17 mouse cellular contexts compared by ENCODE assay signal in the genomic region with DNA sequence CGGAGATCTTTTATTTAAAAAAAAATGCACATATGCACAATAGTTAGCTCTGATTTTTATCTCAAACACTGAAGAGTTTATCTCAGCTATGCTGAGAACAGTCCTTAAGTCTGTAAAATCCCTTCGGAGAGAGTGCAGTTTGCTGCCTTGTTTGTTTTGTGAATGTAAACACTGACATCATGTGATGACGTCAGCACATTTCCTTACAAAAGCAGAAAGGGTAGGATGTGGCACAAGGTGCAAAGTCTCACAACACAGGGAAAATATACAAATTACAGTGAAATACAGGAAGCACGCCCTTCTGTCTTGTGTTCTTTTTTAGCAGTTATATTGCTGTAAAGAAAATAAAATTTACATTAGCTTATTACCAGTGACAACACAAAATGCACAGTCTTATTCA. TPM values are rescaled to one million over a fixed set of nuclear protein-coding genes. Genes with fewer than 3 reads are reported as not detected.
DNase-seq lines count a peak whose midpoint lies in the region; ATAC-seq and TF ChIP-seq lines count a peak whose summit lies in the region.
"Had no signal": no experiment of that assay in that cellular context is flagged by ENCODE, and none has a peak within 500 bp of the region (broad histone marks: within the 10 kb centered on the region; RNA-seq: fewer than 3 reads in every experiment).

No protein-coding gene starts in this region.

- DNase-seq in embryonic facial prominence, embryonic 10.5 days (ENCODE audit: low spot score): no peak
- no peak for DNase-seq in kidney, adult 11 months
- DNase-seq in ES-E14 (ENCODE audit: low read depth, low spot score): no peak
- DNase-seq in lung, postnatal 0 days (ENCODE audit: low spot score): peak; percentile 85
- DNase-seq in limb, embryonic 10.5 days (ENCODE audit: low spot score): no peak
- no peak for DNase-seq in urinary bladder, postnatal 4 days (ENCODE audit: low spot score in 2 of 2)
- DNase-seq: cerebellum, adult 18-20 months; gastrocnemius, postnatal 10 days; heart, postnatal 36 days; spleen, adult 18-20 months had no signal

- H3K9me3 ChIP-seq in embryonic facial prominence, embryonic 13.5 days: no peaks in the 10 kb centered on the region
- H3K9me3 ChIP-seq in embryonic facial prominence, embryonic 10.5 days: no peaks in the 10 kb centered on the region
- H3K9me3 ChIP-seq in kidney, embryonic 15.5 days (replicated peaks): no peaks in the 10 kb centered on the region
- no peaks in the 10 kb centered on the region for H3K9me3 ChIP-seq in ES-E14 (ENCODE audit: control insufficient read depth, insufficient read depth, low read depth, low read length)
- no peaks in the 10 kb centered on the region for H3K9me3 ChIP-seq in lung, postnatal 0 days (ENCODE audit: low read length)
- H3K9me3 ChIP-seq in limb, embryonic 10.5 days (replicated peaks): no peaks in the 10 kb centered on the region
- H3K9me3 ChIP-seq: forebrain, embryonic 15.5 days; liver, embryonic 12.5 days; neural tube, embryonic 15.5 days had no signal

- WGBS in embryonic facial prominence, embryonic 13.5 days: 65% methylated on average over 4 of the region's 4 CpGs
- 72% methylated on average over 4 of the region's 4 CpGs for WGBS in embryonic facial prominence, embryonic 10.5 days
- WGBS in kidney, embryonic 15.5 days: 43% methylated on average over 4 of the region's 4 CpGs
- WGBS in lung, postnatal 0 days: 27% methylated on average over 4 of the region's 4 CpGs
- WGBS in limb, embryonic 10.5 days: 68% methylated on average over 4 of the region's 4 CpGs

- H3K9ac ChIP-seq in embryonic facial prominence, embryonic 13.5 days: no peak overlapping the region
- H3K9ac ChIP-seq in kidney, embryonic 15.5 days: no peak overlapping the region
- no peak overlapping the region for H3K9ac ChIP-seq in ES-E14 (ENCODE audit: insufficient read depth, low read depth, low read length, poor library complexity, severe bottlenecking)
- no peak overlapping the region for H3K9ac ChIP-seq in lung, postnatal 0 days (replicated peaks; ENCODE audit: low read depth)
- H3K9ac ChIP-seq: forebrain, embryonic 15.5 days; liver, embryonic 12.5 days; neural tube, embryonic 15.5 days had no signal

- no peak for TF ChIP-seq CTCF in lung, postnatal 0 days (IDR thresholded peaks at IDR 0.05)

- in situ Hi-C loops in ES-E14 (cut with MboI; ENCODE audit: low sequenced_read_pairs in 2 of 2, unreplicated experiment in 2 of 2): no loop called here

- no peaks in the 10 kb centered on the region for H3K36me3 ChIP-seq in embryonic facial prominence, embryonic 13.5 days
- no peaks in the 10 kb centered on the region for H3K36me3 ChIP-seq in embryonic facial prominence, embryonic 10.5 days (replicated peaks)
- peaks cover 6% of the 10 kb centered on the region for H3K36me3 ChIP-seq in kidney, embryonic 15.5 days
- H3K36me3 ChIP-seq in ES-E14 (ENCODE audit: control insufficient read depth, insufficient read depth, low read length, poor library complexity, severe bottlenecking): no peaks in the 10 kb centered on the region
- no peaks in the 10 kb centered on the region for H3K36me3 ChIP-seq in lung, postnatal 0 days (ENCODE audit: insufficient read depth, low read length)
- H3K36me3 ChIP-seq in limb, embryonic 10.5 days: no peaks in the 10 kb centered on the region
- H3K36me3 ChIP-seq: forebrain, embryonic 15.5 days; liver, embryonic 12.5 days; neural tube, embryonic 15.5 days had no signal

- no peak overlapping the region for H3K4me2 ChIP-seq in embryonic facial prominence, embryonic 13.5 days
- no peak overlapping the region for H3K4me2 ChIP-seq in kidney, embryonic 15.5 days
- no peak overlapping the region for H3K4me2 ChIP-seq in lung, postnatal 0 days (replicated peaks; ENCODE audit: low read depth, low read length)
- H3K4me2 ChIP-seq: forebrain, embryonic 15.5 days; liver, embryonic 12.5 days; neural tube, embryonic 15.5 days had no signal

- no peak overlapping the region for H3K4me3 ChIP-seq in embryonic facial prominence, embryonic 13.5 days
- H3K4me3 ChIP-seq in embryonic facial prominence, embryonic 10.5 days: no peak overlapping the region
- no peak overlapping the region for H3K4me3 ChIP-seq in kidney, embryonic 15.5 days (replicated peaks)
- no peak overlapping the region for H3K4me3 ChIP-seq in ES-E14 (ENCODE audit: insufficient read depth in 1 of 2, low read depth in 1 of 2, low read length in 2 of 2, poor library complexity in 1 of 2, severe bottlenecking in 1 of 2)
- no peak overlapping the region for H3K4me3 ChIP-seq in lung, postnatal 0 days (ENCODE audit: low read depth, low read length)
- H3K4me3 ChIP-seq in limb, embryonic 10.5 days: no peak overlapping the region
- H3K4me3 ChIP-seq: forebrain, embryonic 15.5 days; liver, embryonic 12.5 days; megakaryocyte, embryonic 14.5 days; neural tube, embryonic 15.5 days had no signal

- H3K4me1 ChIP-seq in embryonic facial prominence, embryonic 13.5 days: no peaks in the 10 kb centered on the region
- H3K4me1 ChIP-seq in embryonic facial prominence, embryonic 10.5 days: 0 out of 2 replicates have a peak, but pooled peaks cover 3% of the 10 kb centered on the region
- peaks cover 22% of the 10 kb centered on the region for H3K4me1 ChIP-seq in kidney, embryonic 15.5 days
- 0 out of 4 replicates have a peak, but pooled peaks cover 0 to 2% of the 10 kb centered on the region in 2 experiments for H3K4me1 ChIP-seq in ES-E14 (ENCODE audit: control insufficient read depth in 2 of 2, insufficient read depth in 2 of 2, low read length in 2 of 2, poor library complexity in 1 of 2)
- H3K4me1 ChIP-seq in lung, postnatal 0 days (ENCODE audit: insufficient read depth, low read depth, low read length): peaks cover 8% of the 10 kb centered on the region; the same call in 1 of the 2 replicates
- H3K4me1 ChIP-seq in limb, embryonic 10.5 days: no peaks in the 10 kb centered on the region
- H3K4me1 ChIP-seq: forebrain, embryonic 15.5 days; neural tube, embryonic 15.5 days had no signal

- no peaks in the 10 kb centered on the region for H3K27me3 ChIP-seq in embryonic facial prominence, embryonic 13.5 days
- no peaks in the 10 kb centered on the region for H3K27me3 ChIP-seq in embryonic facial prominence, embryonic 10.5 days (replicated peaks; ENCODE audit: low read depth, poor library complexity, severe bottlenecking)
- no peaks in the 10 kb centered on the region for H3K27me3 ChIP-seq in kidney, embryonic 15.5 days
- no peaks in the 10 kb centered on the region for H3K27me3 ChIP-seq in lung, postnatal 0 days (replicated peaks; ENCODE audit: insufficient read depth, low read length)
- no peaks in the 10 kb centered on the region for H3K27me3 ChIP-seq in limb, embryonic 10.5 days (ENCODE audit: low read depth, poor library complexity, severe bottlenecking)
- H3K27me3 ChIP-seq: forebrain, embryonic 15.5 days; liver, embryonic 12.5 days; megakaryocyte, embryonic 14.5 days; neural tube, embryonic 15.5 days had no signal

- ATAC-seq in embryonic facial prominence, embryonic 13.5 days (ENCODE audit: insufficient number of reproducible peaks, insufficient read depth, low FRiP score, low TSS enrichment, low read depth): no peak
- ATAC-seq in kidney, embryonic 15.5 days (replicated peaks; ENCODE audit: low FRiP score): 0 out of 2 replicates have a peak, but pooled peaks have one; percentile 29
- ATAC-seq in lung, postnatal 0 days: peak; percentile 83
- ATAC-seq: forebrain, embryonic 15.5 days; liver, embryonic 12.5 days had no signal

- 0 out of 2 replicates have a peak overlapping the region, but pooled peaks have one; percentile 2 for H3K27ac ChIP-seq in embryonic facial prominence, embryonic 13.5 days
- H3K27ac ChIP-seq in embryonic facial prominence, embryonic 10.5 days (replicated peaks): no peak overlapping the region
- H3K27ac ChIP-seq in kidney, embryonic 15.5 days: peak overlapping the region; percentile 91
- H3K27ac ChIP-seq in ES-E14 (ENCODE audit: insufficient read depth, low read depth, low read length, poor library complexity, severe bottlenecking): no peak overlapping the region
- H3K27ac ChIP-seq in lung, postnatal 0 days (ENCODE audit: low read length): peak overlapping the region; percentile 86
- no peak overlapping the region for H3K27ac ChIP-seq in limb, embryonic 10.5 days

- TF ChIP-seq EP300 in lung, postnatal 0 days (IDR thresholded peaks at IDR 0.05): peak; percentile 97

TF ChIP-seq in ES-E14, 5 proteins besides CTCF, POLR2A, EP300 and RAD21:
- TF ChIP-seq CHD2 (IDR thresholded peaks at IDR 0.05; ENCODE audit: low read depth, low read length) (no peak), MAFK (IDR thresholded peaks at IDR 0.05; ENCODE audit: insufficient read depth, low read depth, low read length) (0 out of 2 replicates have a peak, but pooled peaks have one; percentile 32)

RNA-seq across cellular contexts. Expression of a gene that starts 14.3 kb away (rescaled TPM):
- 30.1 and 46.6 TPM in 2 replicates for polyA plus RNA-seq in embryonic facial prominence, embryonic 13.5 days (2015; fragmentation: Nextera tagmentation; extraction: Ambion mirVana)
- polyA plus RNA-seq in embryonic facial prominence, embryonic 10.5 days (2016; fragmentation: Nextera tagmentation; extraction: Ambion mirVana): 4.1 and 7.9 TPM in 2 replicates
- polyA plus RNA-seq in kidney, embryonic 15.5 days (2015; fragmentation: Nextera tagmentation; extraction: Ambion mirVana): 199 and 212 TPM in 2 replicates
- total RNA-seq in ES-E14 (2012; rRNA removed): 0.42 and 5.1 TPM in 2 replicates
- 438 and 517 TPM in 2 replicates for polyA plus RNA-seq in lung, postnatal 0 days (2015; fragmentation: Nextera tagmentation; extraction: Ambion mirVana)
- 3.1 and 3.5 TPM in 2 replicates for polyA plus RNA-seq in limb, embryonic 10.5 days (2016; fragmentation: Nextera tagmentation; extraction: Ambion mirVana)
- total RNA-seq: monocyte, adult 5-6 weeks had no signal

Comparison
In these comparisons a context has a peak if more than half of its experiments do, and no peak if none do; other contexts are left out.
1. H3K27ac ChIP-seq: peak in embryonic facial prominence, embryonic 13.5 days (single experiment), kidney, embryonic 15.5 days (single experiment) and lung, postnatal 0 days (single experiment); none in embryonic facial prominence, embryonic 10.5 days (single experiment), ES-E14 (single experiment) and limb, embryonic 10.5 days (single experiment).